Mouse (Mus musculus): ENCODE results near the gene Fkbp8.
A peak's percentile ranks its signal among the peaks of the same experiment; 100 is the strongest.
"Not testable (repeated sequence)": the region's sequence is repeated elsewhere in the genome, so short reads cannot be mapped to it uniquely, and the experiment has no call there.

Fkbp8 gene

GRCm38 (mm10) chr8:70502540-70502939 lies 25.0 kb upstream of the Fkbp8 start:
- no peak for DNase-seq (ENCODE audit: low spot score)

- DNase-seq (ENCODE audit: low spot score): peak; percentile 82
Observed at GRCm38 (mm10) chr8:70503062-70503750, 24.3 kb upstream of the Fkbp8 start.

- DNase-seq (ENCODE audit: low spot score): no peak
Observed at GRCm38 (mm10) chr8:70504291-70504716, 23.2 kb upstream of the Fkbp8 start.

- peak; percentile 88 for DNase-seq (ENCODE audit: low spot score)
Observed at GRCm38 (mm10) chr8:70504851-70505250, 22.7 kb upstream of the Fkbp8 start.

- DNase-seq (ENCODE audit: low spot score): no peak
Observed at GRCm38 (mm10) chr8:70505698-70506327, 21.7 kb upstream of the Fkbp8 start.

- DNase-seq (ENCODE audit: low spot score): peak; percentile 94
Observed at GRCm38 (mm10) chr8:70506328-70507026, 21.0 kb upstream of the Fkbp8 start, which contains the start of gene Rex1bd. Gene Rex1bd (minus strand): TSS chr8:70506752.

GRCm38 (mm10) chr8:70507027-70507393 lies 20.5 kb upstream of the Fkbp8 start:
- DNase-seq (ENCODE audit: low spot score): no peak

GRCm38 (mm10) chr8:70509281-70509952 lies 18.1 kb upstream of the Fkbp8 start:
- DNase-seq (ENCODE audit: low spot score): no peak

GRCm38 (mm10) chr8:70510228-70510915 lies 17.2 kb upstream of the Fkbp8 start, which contains the start of gene Uba52:
Gene Uba52 (minus strand): TSS chr8:70510801.
- DNase-seq (ENCODE audit: low spot score): peak; percentile 99

- not testable (repeated sequence) for DNase-seq (ENCODE audit: low spot score)
Observed at GRCm38 (mm10) chr8:70511174-70511573, 16.4 kb upstream of the Fkbp8 start.

- DNase-seq (ENCODE audit: low spot score): no peak
Observed at GRCm38 (mm10) chr8:70511770-70512169, 15.8 kb upstream of the Fkbp8 start.

- no peak for DNase-seq (ENCODE audit: low spot score)
Observed at GRCm38 (mm10) chr8:70512253-70512903, 15.1 kb upstream of the Fkbp8 start.

GRCm38 (mm10) chr8:70513441-70513840 lies 14.1 kb upstream of the Fkbp8 start:
- no peak for DNase-seq (ENCODE audit: low spot score)

- DNase-seq (ENCODE audit: low spot score): no peak
Observed at GRCm38 (mm10) chr8:70517940-70518643, 9.4 kb upstream of the Fkbp8 start.

GRCm38 (mm10) chr8:70519043-70519442 lies 8.5 kb upstream of the Fkbp8 start:
- no peak for DNase-seq (ENCODE audit: low spot score)

GRCm38 (mm10) chr8:70519606-70520005 lies 7.9 kb upstream of the Fkbp8 start:
- no peak for DNase-seq (ENCODE audit: low spot score)

- DNase-seq (ENCODE audit: low spot score): peak; percentile 98
Observed at GRCm38 (mm10) chr8:70522592-70523403, 4.7 kb upstream of the Fkbp8 start.

- no peak for DNase-seq (ENCODE audit: low spot score)
Observed at GRCm38 (mm10) chr8:70527111-70527511, 413 bp upstream of the Fkbp8 start.

- DNase-seq (ENCODE audit: low spot score): no peak
Observed at GRCm38 (mm10) chr8:70528182-70528797, 766 bp downstream of the Fkbp8 start.
